Mouse (Mus musculus) liver, embryonic 14.5 days (tissue): ENCODE measurements around the gene Commd1.

ENCODE experiments used
- CTCF ChIP-seq: IDR thresholded peaks from 2 replicates; pipeline ENCODE4 v1.5.1; 2016; ENCODE audit warnings: antibody characterized with exemption, low read depth, control low read depth
- EP300 ChIP-seq: IDR thresholded peaks from 2 replicates; pipeline ENCODE4 v1.6.1; 2016; ENCODE audit warnings: antibody characterized with exemption, low read depth

GRCm38 (mm10) chr11:22856371-22856965 lies 125.7 kb downstream of the Commd1 start:
- no peak for TF ChIP-seq CTCF
- no peak for TF ChIP-seq EP300
